Mouse (Mus musculus): ENCODE results near the gene Rpl19.
A peak's percentile ranks its signal among the peaks of the same experiment; 100 is the strongest.

Gene Rpl19

DNA sequence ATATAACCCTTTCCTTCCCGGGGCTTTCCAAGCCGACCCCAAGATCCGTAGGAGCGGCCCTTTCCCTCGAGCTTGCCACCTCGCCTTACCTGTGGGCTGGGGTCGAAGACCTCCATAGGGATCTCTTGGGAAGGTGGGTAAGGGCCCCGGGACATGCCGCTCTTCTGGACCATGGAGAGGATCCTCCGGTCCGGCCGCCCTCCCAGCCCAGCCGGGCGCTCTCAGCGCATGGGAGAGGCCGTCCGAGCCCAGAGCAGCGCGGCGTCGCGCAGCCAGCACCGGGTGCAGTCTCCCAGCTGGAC is 4.3 kb upstream of the Rpl19 start:
- no peak for DNase-seq (ENCODE audit: low spot score in 2 of 2)

DNA sequence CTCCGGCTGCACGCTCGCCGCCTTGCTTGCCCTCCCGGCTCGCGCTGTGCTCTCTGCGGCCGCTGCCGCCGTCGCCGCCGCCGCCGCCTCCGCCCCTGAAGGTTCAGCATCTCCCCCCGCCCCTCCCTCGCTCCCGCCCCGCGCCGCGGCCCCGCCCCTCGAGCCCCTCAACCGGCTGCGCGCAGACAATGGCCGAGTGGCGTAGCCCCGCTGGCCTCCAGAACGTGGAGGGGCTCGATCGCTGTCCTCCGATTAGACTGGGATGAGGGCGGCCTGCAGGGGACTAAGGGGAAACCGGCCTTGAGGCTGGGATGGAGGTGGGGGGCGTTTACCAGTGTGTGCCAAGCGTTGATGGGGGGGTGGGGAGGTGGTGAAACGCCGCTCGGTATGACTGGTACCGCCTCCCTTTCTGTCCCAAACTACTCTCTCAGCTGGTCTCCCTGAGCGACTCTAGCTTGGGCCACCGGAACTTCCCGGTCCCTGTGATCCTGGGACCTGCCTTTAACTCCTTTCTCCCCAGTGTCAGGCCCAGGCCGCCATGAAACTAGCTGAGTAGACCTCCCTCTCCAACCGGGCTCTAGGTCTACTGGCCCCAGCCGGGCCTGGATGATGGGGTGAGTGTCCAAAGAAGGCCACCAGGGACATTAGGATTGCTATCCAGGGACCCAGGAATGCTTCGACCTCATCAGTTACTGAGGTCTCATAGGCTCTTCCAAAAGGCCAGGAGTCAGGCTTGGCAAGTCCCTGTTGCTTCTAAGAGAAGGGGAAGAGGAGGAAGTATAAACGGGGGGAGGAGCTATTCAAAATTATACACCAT is 3.7 kb upstream of the Rpl19 start, which contains the start of gene Cacnb1:
Gene Cacnb1 (minus strand): TSS at position 480 of the 817 bp plus-strand sequence.
- peak in 1 of 2 experiments; percentile 65 for DNase-seq (ENCODE audit: low spot score in 2 of 2)

DNA sequence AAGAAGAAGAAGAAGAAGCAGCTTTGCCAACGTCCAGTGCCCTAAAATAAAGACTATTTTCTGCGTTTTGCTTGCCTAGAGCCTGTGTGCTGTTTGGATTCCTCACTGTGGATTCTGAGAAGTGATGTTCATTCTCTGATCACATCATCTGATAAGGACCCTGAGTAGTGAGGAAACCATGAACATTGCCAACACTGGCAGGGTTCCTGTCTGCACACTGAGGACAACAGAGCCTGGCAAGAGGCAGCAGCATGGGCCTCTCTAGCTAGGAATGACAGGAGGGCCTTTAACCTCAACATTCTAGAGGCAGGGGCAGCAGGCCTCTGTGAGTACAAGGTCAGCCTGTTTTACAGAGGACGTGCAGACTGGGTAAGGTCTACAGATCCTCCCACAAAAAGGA is 2.0 kb upstream of the Rpl19 start:
- no peak for DNase-seq (ENCODE audit: low spot score in 2 of 2)

DNA sequence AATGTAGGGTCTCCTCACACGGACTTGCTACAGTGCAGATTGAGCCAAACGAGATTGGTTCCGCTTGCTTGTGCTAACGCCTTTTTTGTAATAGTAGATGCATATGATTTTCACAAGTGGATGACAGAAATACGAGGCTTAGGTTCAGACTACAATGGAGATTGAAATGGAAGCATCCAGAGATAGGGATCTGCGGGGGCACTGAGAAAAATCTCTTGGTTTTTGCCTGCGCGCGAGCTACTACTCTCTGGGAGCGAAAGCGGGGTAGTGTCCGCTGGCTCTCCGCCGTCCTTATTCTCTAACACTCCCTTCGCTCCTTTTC is 301 bp upstream of the Rpl19 start:
- DNase-seq (ENCODE audit: low spot score in 2 of 2) = no peak

DNA sequence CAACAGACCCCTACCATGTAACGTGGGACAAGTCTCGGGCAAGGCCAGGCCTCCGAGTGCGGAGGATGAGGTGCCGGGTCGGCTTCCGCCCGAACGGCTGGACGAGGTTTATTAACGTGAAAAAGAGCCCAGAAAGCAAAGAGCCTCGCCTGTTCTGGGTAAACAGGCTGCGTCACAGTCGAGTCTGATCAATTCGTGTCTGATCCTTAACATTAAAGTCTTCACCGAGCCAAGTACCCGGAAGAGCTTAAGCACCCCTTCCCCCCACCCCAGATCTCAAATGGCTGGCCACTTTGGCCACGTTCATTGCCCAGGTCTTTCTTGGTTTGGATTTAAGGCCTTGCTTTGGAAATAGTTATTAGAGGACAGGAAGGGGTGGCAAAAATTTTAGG is 783 bp downstream of the Rpl19 start:
- DNase-seq (ENCODE audit: low spot score in 2 of 2) = no peak

DNA sequence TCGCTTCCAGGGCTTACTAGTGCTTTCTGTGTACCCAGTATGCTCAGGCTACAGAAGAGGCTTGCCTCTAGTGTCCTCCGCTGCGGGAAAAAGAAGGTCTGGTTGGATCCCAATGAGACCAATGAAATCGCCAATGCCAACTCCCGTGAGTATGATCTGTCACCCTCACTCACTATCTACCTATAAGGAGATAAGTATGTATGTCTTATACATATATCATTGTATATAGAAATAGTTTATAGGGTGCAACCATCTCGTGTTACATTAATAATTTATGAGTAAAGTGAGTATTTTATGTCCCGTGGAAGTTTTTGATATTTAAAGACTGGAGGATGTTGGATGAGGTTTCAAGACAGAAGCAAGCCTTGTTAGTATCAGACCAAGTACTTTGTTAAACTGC is 1.3 kb downstream of the Rpl19 start:
- DNase-seq (ENCODE audit: low spot score in 2 of 2) = no peak

DNA sequence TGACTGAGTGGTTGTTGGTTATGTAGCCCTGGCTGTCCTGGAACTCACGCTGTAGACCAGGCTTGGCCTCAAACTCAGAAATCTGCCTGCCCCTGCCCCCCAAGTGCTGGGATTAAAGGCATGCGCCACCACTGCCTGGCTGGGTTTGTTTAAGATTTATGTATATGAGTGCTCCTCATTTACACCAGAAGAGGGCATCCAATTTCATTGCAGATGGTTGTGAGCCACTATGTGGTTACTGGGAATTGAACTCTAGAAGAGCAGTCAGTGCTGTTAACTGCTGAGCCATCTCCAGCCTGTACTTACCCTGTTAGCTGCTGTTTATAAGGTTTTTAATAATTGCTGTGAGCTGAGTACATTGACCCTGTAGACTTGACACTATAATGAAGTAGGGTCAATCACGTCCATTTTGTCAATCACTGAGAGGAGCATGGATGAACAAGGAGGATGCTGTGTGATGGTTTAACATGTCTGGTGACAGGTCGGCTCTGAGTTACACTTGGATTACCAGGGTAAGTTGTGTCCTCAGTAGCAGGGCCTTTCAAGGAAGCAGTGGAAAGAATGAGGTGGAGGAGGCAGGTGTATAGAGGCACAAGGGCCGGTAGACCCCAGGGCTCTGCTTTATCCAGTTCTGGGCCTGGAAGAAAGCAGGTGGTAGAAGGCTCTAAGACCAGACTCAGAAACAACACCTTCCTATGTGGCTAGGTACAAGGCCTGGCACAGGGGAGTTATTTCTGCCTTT is 4.4 kb downstream of the Rpl19 start:
- no peak for DNase-seq (ENCODE audit: low spot score in 2 of 2)

DNA sequence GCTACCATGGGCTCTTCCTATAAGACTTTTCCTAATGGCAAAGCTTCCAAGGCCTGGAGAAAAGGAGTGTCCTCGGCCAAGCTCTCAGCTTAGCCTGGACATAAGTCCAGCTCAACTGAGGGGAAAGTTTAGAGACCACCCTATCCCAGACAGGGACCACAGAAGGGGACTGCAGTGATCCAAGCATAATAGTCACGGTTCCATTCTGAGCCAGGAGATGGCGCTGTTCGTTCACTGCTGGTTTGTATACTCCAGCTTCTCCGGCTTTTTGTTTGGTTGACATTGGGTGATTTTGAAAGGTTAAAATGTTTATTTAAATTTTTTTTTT is 4.9 kb downstream of the Rpl19 start:
- DNase-seq (ENCODE audit: low spot score in 2 of 2) = peak; percentile 57 to 83

DNA sequence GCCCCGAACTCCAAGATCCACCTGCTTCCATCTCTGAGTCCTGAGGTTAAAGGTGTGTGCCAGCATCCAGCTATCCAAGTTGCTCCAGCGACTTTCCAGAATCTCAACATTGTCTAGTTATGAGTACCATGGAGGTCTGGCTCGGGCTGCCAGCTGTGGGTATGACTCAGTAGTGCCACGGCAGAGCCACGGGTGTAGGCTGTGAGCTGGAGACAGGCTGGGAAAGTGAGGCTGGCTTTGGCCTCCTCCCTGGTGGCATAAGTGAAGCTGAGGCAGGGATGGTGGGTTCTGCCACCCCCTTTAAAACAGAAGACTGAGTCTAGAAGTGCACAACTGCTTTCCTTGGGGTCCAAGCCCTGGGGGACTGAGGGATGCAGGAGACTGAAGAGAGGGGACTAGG is 7.6 kb downstream of the Rpl19 start:
- no peak for DNase-seq (ENCODE audit: low spot score in 2 of 2)

DNA sequence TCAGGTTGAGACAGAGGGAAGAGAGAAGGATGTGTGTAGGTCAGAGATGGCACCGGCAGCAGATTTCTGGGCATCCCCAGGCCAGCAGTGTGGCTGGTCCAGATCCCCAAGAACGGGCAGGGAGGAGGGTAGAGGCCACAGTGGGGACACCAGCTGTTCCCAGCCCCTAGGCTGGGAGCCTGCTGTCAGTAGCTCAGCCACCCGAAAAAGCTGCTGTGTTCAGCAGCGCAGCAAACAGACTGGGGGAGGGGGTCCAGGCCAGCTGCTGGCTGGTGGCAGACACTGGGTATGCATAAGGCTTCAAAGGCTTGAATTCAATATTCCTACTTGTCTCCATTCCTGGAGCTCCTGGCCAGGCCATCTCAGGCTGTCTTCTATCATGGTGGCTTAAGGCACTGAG is 8.3 kb downstream of the Rpl19 start:
- no peak for DNase-seq (ENCODE audit: low spot score in 2 of 2)

DNA sequence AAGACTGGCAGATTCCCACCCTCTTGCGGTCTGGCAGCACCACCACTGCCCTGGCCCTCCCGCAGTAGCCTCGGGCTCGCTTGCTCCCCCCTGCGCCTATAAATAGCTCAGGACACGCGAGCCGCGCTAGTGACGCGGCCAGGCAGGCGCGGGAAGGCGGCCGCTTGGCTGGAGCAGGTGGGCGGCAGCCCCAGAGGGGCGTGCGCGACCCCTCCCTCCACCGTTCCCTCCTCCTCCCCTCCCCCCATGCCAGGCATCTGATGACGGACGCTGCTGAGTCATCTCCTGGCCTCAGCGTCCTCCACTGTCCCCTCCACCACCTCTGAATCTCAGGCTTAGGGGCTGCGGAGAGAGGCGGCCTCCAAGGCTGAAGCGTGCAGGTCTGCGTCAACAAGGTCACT is 9.5 kb downstream of the Rpl19 start:
- no peak for DNase-seq (ENCODE audit: low spot score in 2 of 2)

DNA sequence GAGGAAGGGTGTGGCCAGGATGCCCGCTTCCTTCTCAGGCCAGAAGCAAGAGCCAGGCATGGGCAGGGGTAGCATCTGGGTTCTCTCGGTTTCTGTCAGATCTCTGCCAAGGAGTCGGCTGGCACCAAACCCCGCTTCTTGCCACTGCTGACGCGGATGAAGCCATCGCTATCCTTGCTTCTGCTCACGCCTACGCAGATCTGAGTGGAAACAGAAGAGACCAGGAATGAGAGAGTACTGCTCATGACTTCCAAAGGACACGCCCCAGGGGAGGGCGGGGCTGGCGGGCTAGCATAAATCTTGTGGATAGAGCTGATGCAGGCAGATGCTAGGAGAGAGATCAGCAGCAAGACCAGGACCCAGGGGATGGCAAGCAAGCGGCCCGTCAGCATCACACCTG is 11.4 kb downstream of the Rpl19 start:
- no peak for DNase-seq (ENCODE audit: low spot score in 2 of 2)

GRCm38 (mm10) chr11:98040975-98041374 is 14.5 kb downstream of the Rpl19 start:
- no peak for DNase-seq (ENCODE audit: low spot score in 2 of 2)

DNA sequence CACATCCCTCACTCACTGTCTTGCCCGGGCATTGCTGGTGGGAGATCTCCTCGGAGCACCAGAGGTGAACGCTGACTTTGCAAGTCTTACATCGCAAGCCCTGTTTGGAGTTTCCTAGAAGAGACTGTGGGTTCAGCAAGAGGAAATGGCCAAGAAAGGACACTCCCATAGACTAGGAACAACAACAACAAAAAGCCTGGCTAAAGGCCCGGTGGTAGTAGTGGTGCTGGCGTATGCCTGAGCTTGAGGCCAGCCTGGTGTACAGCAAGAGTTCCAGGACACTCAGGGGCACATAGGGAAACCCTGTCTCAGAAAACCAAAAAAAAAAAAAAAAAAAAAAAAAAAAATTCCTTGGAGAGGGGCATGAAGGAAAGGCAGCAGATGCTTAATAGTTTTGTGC is 16.2 kb downstream of the Rpl19 start:
- no peak for DNase-seq (ENCODE audit: low spot score in 2 of 2)

GRCm38 (mm10) chr11:98044074-98044473 is 17.6 kb downstream of the Rpl19 start:
- no peak for DNase-seq (ENCODE audit: low spot score in 2 of 2)

- no peak for DNase-seq (ENCODE audit: low spot score in 2 of 2)
Observed at GRCm38 (mm10) chr11:98045596-98045995, 19.1 kb downstream of the Rpl19 start.

DNA sequence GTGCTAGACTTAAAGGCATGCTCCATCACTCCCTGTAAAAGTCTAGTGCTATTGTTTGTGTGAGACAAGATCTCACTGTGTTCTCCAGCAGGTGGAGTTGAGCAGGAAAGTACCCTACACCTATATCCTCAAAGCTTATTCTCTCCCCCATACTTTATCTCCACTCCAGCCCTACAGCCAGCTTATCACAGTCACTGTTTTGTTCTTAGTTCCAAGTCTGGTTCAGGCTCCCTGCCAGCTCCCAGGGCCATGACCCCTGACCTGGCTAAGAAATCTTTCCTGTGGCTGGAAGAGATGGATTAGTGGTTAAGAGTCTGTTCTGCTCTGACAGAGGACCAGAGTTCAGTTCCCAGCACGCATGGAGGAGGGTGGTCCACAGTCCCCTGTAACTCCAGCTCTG is 20.0 kb downstream of the Rpl19 start:
- DNase-seq (ENCODE audit: low spot score in 2 of 2) = no peak

- no peak for DNase-seq (ENCODE audit: low spot score in 2 of 2)
Observed at GRCm38 (mm10) chr11:98047745-98048144, 21.2 kb downstream of the Rpl19 start.

DNA sequence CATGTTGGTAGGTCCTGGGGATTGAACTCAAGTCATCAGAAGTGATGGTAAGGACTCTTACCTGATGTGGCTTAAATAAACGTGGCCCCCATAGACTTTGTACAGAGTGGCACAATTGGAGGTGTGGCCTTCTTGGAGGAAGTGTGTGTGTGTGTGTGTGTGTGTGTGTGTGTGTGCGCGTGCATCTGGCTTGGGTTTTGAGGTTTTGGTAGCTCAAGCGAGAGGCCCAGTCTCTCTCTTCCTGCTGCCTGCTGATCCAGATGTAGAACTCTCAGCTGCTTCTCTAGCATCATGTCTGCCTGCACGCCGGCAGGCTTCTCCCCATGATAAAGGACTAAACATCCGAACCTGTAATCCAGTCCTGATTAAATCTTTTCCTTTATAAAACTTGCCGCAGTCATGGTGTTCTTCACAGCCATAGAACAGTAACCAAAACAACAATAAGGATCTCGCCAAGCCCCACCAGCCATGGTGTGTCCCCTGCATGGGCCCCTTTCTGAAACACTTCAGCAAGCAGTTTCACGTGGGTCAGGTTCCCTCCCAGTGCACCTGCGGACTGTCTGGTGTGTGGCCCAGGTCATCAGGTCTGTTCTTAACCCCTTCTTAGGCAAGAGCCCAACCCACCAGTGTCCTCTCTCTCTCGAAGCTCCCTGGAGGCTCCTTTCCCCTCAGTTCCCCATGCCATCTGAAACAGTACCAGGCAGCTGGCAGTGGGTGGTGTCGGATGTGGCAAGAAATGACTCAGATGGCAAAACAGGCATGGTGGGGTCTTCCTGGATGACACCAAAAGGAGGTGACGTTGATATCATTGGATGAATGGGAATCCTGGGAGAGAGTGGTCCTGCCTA is 23.4 kb downstream of the Rpl19 start:
- no peak for DNase-seq (ENCODE audit: low spot score in 2 of 2)

DNA sequence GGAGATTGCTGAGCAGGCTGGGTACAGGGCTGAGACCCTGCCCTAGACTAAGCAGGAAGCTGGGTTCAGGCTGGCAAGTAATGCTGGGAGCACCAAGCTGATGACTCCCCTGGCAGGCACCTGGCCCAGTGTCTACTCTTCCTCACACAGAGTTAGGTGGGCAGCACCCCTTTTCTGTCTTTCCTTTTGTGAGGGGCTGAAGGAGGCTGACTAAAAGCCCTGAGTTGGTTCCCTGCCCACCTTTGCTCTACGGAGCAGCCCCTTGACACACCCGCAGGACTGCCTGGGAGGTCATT is 24.0 kb downstream of the Rpl19 start:
- no peak for DNase-seq (ENCODE audit: low spot score in 2 of 2)

- DNase-seq (ENCODE audit: low spot score in 2 of 2) = no peak
Observed at GRCm38 (mm10) chr11:98050940-98051339, 24.4 kb downstream of the Rpl19 start.

GRCm38 (mm10) chr11:98051611-98052128 is 25.2 kb downstream of the Rpl19 start:
- DNase-seq (ENCODE audit: low spot score in 2 of 2) = no peak
